Mouse (Mus musculus) C2C12 (cell line): ENCODE results near the gene Rbpjl. TPM values are rescaled to one million over a fixed set of nuclear protein-coding genes. Genes with fewer than 3 reads are reported as not detected.

Experiments
- H3K27me3 ChIP-seq: one replicate; pipeline ENCODE4 v1.6.1; 2011; ENCODE audit not compliant: control insufficient read depth, insufficient read depth, insufficient read length
- H3K36me3 ChIP-seq: one replicate; pipeline ENCODE4 v1.6.1; 2011; ENCODE audit not compliant: control insufficient read depth, insufficient read depth
- H3K4me3 ChIP-seq: one replicate; pipeline ENCODE4 v1.5.1; 2011; ENCODE audit warnings: mild to moderate bottlenecking, control low read depth; ENCODE audit not compliant: poor library complexity, insufficient read depth, severe bottlenecking
- H3K79me2 ChIP-seq: one replicate; pipeline ENCODE4 v1.6.1; 2011; ENCODE audit not compliant: control insufficient read depth, insufficient read depth
- H3K79me3 ChIP-seq: one replicate; pipeline ENCODE4 v1.6.1; 2011; ENCODE audit warnings: low read depth, control low read depth
- H3ac ChIP-seq: one replicate; pipeline ENCODE3; 2011; ENCODE audit warnings: low read depth; ENCODE audit not compliant: control insufficient read depth, insufficient read length
- CEBPB ChIP-seq: IDR thresholded peaks from one replicate; pipeline ENCODE4 v1.6.1; 2011; ENCODE audit warnings: low read depth, mild to moderate bottlenecking, control low read depth, moderate library complexity
- CTCF ChIP-seq: IDR thresholded peaks from one replicate; pipeline ENCODE4 v1.5.1; 2011; ENCODE audit not compliant: control insufficient read depth, insufficient read depth, insufficient read length
- FOSL1 ChIP-seq: IDR thresholded peaks from one replicate; pipeline ENCODE4 v1.8.0; 2011; ENCODE audit warnings: mild to moderate bottlenecking, low read length; ENCODE audit not compliant: poor library complexity, insufficient read depth, severe bottlenecking
- MAX ChIP-seq: IDR thresholded peaks from one replicate; pipeline ENCODE4 v1.6.1; 2011; ENCODE audit warnings: mild to moderate bottlenecking, control low read depth
- MYOD1 ChIP-seq: IDR thresholded peaks from one replicate; pipeline ENCODE4 v1.6.1; 2011; ENCODE audit warnings: low read depth; ENCODE audit not compliant: control insufficient read depth, insufficient read length
- MYOG ChIP-seq: IDR thresholded peaks from one replicate; pipeline ENCODE4 v1.6.1; 2011; ENCODE audit not compliant: control insufficient read depth, insufficient read length; ENCODE audit errors: extremely low read depth
- USF1 ChIP-seq: IDR thresholded peaks from one replicate; pipeline ENCODE4 v1.6.1; 2011; ENCODE audit warnings: low read depth, mild to moderate bottlenecking, control low read depth, moderate library complexity
- polyA plus RNA-seq: library from polyadenylated mRNA; unstranded; fragments of >200 nt; fragmentation: generic; extraction: Trizol; gene quantifications from one replicate; pipeline ENCODE4 v1.2.1, GENCODE M21; 2012; ENCODE audit warnings: missing spikeins

The Rbpjl gene
- polyA plus RNA-seq, 1 experiment, result 0.01 TPM

GRCm38 (mm10) chr2:164443051-164443437 lies 40.1 kb downstream of the Rbpjl start:
- peaks cover 50% of the 10 kb centered on the region for H3K79me2 ChIP-seq
- peak overlapping the region; percentile 94 for H3K4me3 ChIP-seq
- H3K27me3 ChIP-seq, result no peaks in the 10 kb centered on the region
- H3ac ChIP-seq, result peak overlapping the region; percentile 78
- peaks cover 45% of the 10 kb centered on the region for H3K79me3 ChIP-seq
- peak; percentile 33 for TF ChIP-seq MAX
- no peak for TF ChIP-seq MYOD1
- no peak for TF ChIP-seq FOSL1
- peaks cover 4% of the 10 kb centered on the region for H3K36me3 ChIP-seq

- H3K36me3 ChIP-seq, result peaks cover 4% of the 10 kb centered on the region
- TF ChIP-seq FOSL1, result no peak
- no peak for TF ChIP-seq USF1
- TF ChIP-seq MYOD1, result no peak
- no peak for TF ChIP-seq MAX
- no peak for TF ChIP-seq CTCF
- no peak for TF ChIP-seq MYOG
- no peak for TF ChIP-seq CEBPB
- H3K79me3 ChIP-seq, result peaks cover 40% of the 10 kb centered on the region
- H3K79me2 ChIP-seq, result peaks cover 45% of the 10 kb centered on the region
- no peaks in the 10 kb centered on the region for H3K27me3 ChIP-seq
- peak within 1 kb of the TSS; percentile 94 for H3K4me3 ChIP-seq
- H3ac ChIP-seq, result peak within 1 kb of the TSS; percentile 78
Observed at GRCm38 (mm10) chr2:164443460-164444000, 40.6 kb downstream of the Rbpjl start, which contains the start of gene Sdc4. Gene Sdc4 (minus strand): TSS chr2:164443887.

- Histone ChIP-seq H3K27me3 (no peaks in the 10 kb centered on the region), H3ac (no peak overlapping the region), H3K4me3 (no peak overlapping the region), H3K79me3 (peaks cover 30% of the 10 kb centered on the region), H3K79me2 (peaks cover 33% of the 10 kb centered on the region), H3K36me3 (peaks cover 4% of the 10 kb centered on the region)
- TF ChIP-seq MAX (no peak), CEBPB (peak; percentile 1)
Observed at GRCm38 (mm10) chr2:164444701-164445100, 41.8 kb downstream of the Rbpjl start.

- H3K79me3 ChIP-seq, result peaks cover 21% of the 10 kb centered on the region
- H3ac ChIP-seq, result no peak overlapping the region
- H3K4me3 ChIP-seq, result no peak overlapping the region
- H3K36me3 ChIP-seq, result peaks cover 1% of the 10 kb centered on the region
- H3K79me2 ChIP-seq, result peaks cover 25% of the 10 kb centered on the region
- H3K27me3 ChIP-seq, result no peaks in the 10 kb centered on the region
- TF ChIP-seq MYOG (no peak), USF1 (no peak), FOSL1 (no peak), CEBPB (no peak), MAX (no peak), CTCF (no peak)
Observed at GRCm38 (mm10) chr2:164445399-164446085, 42.6 kb downstream of the Rbpjl start.

- H3K79me3 ChIP-seq, result peaks cover 16% of the 10 kb centered on the region
- TF ChIP-seq CEBPB (no peak), USF1 (no peak), CTCF (no peak), MYOG (no peak), FOSL1 (no peak), MAX (no peak), MYOD1 (no peak)
- no peak overlapping the region for H3ac ChIP-seq
- H3K79me2 ChIP-seq, result peaks cover 20% of the 10 kb centered on the region
- no peaks in the 10 kb centered on the region for H3K27me3 ChIP-seq
- no peaks in the 10 kb centered on the region for H3K36me3 ChIP-seq
- no peak overlapping the region for H3K4me3 ChIP-seq
Observed at GRCm38 (mm10) chr2:164446086-164446469, 43.1 kb downstream of the Rbpjl start.

- Histone ChIP-seq H3K79me2 (no peaks in the 10 kb centered on the region), H3K4me3 (no peak overlapping the region), H3K36me3 (no peaks in the 10 kb centered on the region), H3K79me3 (no peaks in the 10 kb centered on the region), H3K27me3 (no peaks in the 10 kb centered on the region), H3ac (no peak overlapping the region)
- TF ChIP-seq MAX (no peak), CTCF (no peak), USF1 (no peak), MYOD1 (no peak), MYOG (no peak), FOSL1 (no peak), CEBPB (no peak)
Observed at GRCm38 (mm10) chr2:164448140-164448539, 45.2 kb downstream of the Rbpjl start.
